Mouse (Mus musculus): ENCODE measurements at regions not wholly inside any gene's neighbourhood (a gene's known extent, or its start where the extent isn't known, plus 50 kb on each side); places are given as distances from the start of the nearest gene placed in this dataset.

- no peak for DNase-seq
Measured at GRCm38 (mm10) chr12:12567058-12567733, 305.3 kb downstream of the Fam49a start.

- DNase-seq = no peak
Measured at GRCm38 (mm10) chr12:12562267-12562666, 300.3 kb downstream of the Fam49a start.

GRCm38 (mm10) chr12:12551818-12552217 is 289.9 kb downstream of the Fam49a start:
- DNase-seq = no peak

GRCm38 (mm10) chr12:12549649-12550048 is 287.7 kb downstream of the Fam49a start:
- DNase-seq = no peak

- DNase-seq = no peak
Measured at GRCm38 (mm10) chr12:12548688-12549087, 286.7 kb downstream of the Fam49a start.

- no peak for DNase-seq
Measured at GRCm38 (mm10) chr12:12547477-12547876, 285.5 kb downstream of the Fam49a start.

- no peak for DNase-seq
Measured at GRCm38 (mm10) chr12:12546372-12547031, 284.6 kb downstream of the Fam49a start.

GRCm38 (mm10) chr12:12541076-12542070 is 279.4 kb downstream of the Fam49a start:
- peak; percentile 60 for DNase-seq

GRCm38 (mm10) chr12:12539291-12539690 is 277.4 kb downstream of the Fam49a start:
- no peak for DNase-seq

GRCm38 (mm10) chr12:12534779-12535178 is 272.8 kb downstream of the Fam49a start:
- DNase-seq = no peak

- no peak for DNase-seq
Measured at GRCm38 (mm10) chr12:12530796-12531195, 268.9 kb downstream of the Fam49a start.

- no peak for DNase-seq
Measured at GRCm38 (mm10) chr12:12529541-12529940, 267.6 kb downstream of the Fam49a start.

- no peak for DNase-seq
Measured at GRCm38 (mm10) chr12:12528478-12528981, 266.6 kb downstream of the Fam49a start.

GRCm38 (mm10) chr12:12527766-12528477 is 266.0 kb downstream of the Fam49a start:
- no peak for DNase-seq

- DNase-seq = no peak
Measured at GRCm38 (mm10) chr12:12527366-12527765, 265.4 kb downstream of the Fam49a start.

- DNase-seq = peak; percentile 2
Measured at GRCm38 (mm10) chr12:12520311-12520852, 258.4 kb downstream of the Fam49a start.

- DNase-seq = no peak
Measured at GRCm38 (mm10) chr12:12518490-12519070, 256.6 kb downstream of the Fam49a start.

GRCm38 (mm10) chr12:12517020-12517419 is 255.1 kb downstream of the Fam49a start:
- no peak for DNase-seq

- DNase-seq = no peak
Measured at GRCm38 (mm10) chr12:12510764-12511163, 248.8 kb downstream of the Fam49a start.

GRCm38 (mm10) chr12:12509164-12509937 is 247.4 kb downstream of the Fam49a start:
- DNase-seq = peak; percentile 5

Data from adrenal gland, adult 2 months (tissue).